Mouse (Mus musculus) testis, postnatal 10 days (tissue): ENCODE results near the gene Syn3.
A peak's percentile ranks its signal among the peaks of the same experiment; 100 is the strongest.
"Not testable (repeated sequence)": the region's sequence is repeated elsewhere in the genome, so short reads cannot be mapped to it uniquely, and the experiment has no call there.

Source experiments
- DNase-seq: peaks from one replicate; pipeline ENCODE4 v3.0.0; 2021; ENCODE audit warnings: low spot score

The Syn3 gene

DNA sequence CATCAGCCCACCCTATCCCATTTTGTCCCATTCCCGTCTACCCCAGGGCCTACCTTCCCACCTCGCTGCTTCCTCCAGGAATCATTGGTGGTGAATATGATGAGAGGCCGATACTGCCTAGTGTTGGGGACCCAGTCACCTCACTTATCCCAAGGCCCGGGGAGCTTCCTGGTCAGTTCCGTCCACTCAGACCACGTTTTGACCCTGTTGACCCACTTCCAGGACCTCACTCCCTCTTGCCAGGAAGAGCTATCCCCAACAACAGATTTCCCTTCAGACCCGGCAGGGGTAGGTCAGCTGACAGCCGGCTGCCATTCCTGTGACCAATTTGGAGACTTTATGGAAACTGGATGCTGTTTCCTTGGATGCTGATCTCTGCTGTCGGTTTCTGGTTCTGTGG is 450.9 kb downstream of the Syn3 start:
- no peak for DNase-seq

GRCm38 (mm10) chr10:86046371-86046770 is 452.3 kb downstream of the Syn3 start:
- no peak for DNase-seq

DNA sequence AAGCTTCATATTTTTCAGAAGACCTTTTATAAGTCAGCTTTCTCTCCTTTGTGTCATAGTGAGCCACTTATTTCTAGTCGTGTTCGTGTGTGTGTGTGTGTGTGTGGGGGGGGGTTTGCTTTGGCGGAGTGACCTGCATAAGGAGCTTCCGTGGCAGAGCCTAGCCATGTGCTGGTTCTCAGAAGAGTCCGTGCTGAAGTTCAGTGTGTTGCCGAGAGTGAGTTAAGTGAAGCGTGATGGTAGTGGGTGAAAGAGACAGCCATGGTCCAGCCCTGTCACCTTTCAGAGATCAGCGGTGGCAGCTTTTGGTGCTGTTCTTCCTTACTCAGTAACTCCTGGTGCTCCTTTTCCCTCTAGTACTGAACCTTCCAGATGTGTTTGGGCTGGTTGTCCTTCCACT is 454.6 kb downstream of the Syn3 start:
- DNase-seq = no peak

GRCm38 (mm10) chr10:86043651-86044050 is 455.0 kb downstream of the Syn3 start:
- DNase-seq = no peak

- peak; percentile 55 for DNase-seq
These were observed 464.5 kb downstream of the Syn3 start for GRCm38 (mm10) chr10:86034007-86034728.

DNA sequence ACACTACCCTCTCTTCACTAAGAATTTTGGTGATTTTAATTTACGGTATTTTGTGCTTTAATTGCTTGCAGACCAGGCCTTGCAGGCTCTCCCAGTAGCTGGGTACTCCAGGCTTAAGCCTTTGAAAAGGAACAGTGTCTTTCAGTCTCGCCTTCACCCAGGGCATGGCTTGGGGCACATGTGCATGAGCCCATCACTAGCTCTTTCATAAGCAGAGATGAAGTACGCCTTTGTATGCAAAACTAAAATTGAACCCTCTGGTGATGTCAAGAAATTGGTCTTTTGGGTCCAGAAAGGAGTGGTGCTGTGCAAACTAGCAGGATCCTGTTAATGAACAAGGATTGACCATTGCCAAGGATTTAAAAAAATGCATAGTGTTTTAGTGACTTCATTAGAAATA is 466.2 kb downstream of the Syn3 start:
- DNase-seq = no peak

DNA sequence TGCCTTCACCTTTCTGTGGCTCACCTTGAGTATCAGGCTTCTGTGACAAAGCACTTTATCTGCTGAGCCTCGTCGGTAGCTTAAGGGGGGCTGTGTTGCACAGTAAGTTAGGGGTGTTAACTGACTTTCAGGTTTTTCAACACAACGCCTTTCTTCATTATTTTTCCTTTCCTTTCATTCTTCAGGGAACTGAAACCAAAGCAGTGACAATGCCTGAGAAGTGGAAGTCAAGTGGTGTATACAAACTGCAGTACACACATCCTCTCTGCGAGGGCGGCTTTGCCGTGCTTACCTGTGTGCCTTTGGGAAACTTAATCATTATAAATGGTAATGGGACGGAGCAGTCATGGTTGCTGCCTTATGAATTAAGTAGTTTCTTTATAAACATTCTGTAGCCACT is 468.0 kb downstream of the Syn3 start:
- DNase-seq = no peak

DNA sequence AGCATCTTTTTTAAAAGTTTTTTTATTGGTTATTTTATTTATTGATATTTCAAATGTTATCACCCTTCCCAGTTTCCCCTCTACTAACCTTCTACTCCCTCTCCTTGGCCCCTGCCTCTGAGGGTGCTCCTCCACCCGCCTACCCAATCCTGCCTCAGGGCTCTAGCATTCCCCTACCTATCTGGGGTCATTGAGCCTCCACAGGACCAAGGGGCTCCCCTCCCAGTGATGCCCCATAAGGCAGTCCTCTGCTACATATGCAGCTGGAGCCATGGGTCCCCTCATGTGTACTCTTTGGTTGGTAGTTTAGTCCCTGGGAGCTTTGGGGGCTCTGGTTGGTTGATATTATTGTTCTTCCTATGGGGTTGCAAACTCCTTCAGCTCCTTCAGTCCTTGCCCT is 471.9 kb downstream of the Syn3 start:
- DNase-seq = not testable (repeated sequence)

- no peak for DNase-seq
These were observed 472.3 kb downstream of the Syn3 start for GRCm38 (mm10) chr10:86026354-86026753.

GRCm38 (mm10) chr10:86025906-86026305 is 472.8 kb downstream of the Syn3 start:
- no peak for DNase-seq

DNA sequence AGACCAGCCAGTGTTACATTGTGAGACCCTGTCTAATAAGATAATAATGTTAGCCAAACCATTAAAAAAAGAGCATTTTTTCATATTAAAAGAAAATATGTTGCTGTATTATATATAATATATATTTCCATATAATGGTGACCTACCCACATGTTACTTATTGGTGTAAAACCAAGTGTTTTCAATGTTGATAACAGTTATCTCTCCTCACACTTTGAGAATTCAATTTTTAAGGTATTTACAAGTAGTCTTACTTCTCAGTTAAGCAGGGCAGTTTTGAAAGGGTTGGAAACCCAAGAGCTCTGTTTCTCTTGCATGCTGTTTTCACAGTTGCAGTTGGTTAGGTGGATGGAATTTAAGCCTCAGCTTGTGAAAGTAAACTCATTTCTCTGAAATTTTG is 475.5 kb downstream of the Syn3 start:
- no peak for DNase-seq

DNA sequence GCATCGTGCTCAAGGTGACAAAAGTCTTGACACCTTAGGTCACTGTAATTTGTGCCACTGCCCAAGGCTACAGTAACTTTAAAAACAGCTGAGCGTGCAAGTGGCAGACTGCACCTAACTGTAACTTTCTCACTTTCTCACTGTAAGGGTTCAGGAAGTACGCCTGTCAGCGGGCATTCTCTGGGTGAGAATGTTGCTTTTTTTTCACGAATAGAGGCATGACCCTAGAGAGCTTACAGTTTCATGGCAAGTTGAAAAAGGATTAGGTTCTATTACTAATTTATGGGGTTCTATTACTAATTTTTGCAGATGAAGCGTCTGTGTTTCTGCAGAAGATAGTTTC is 476.3 kb downstream of the Syn3 start:
- no peak for DNase-seq

GRCm38 (mm10) chr10:86021749-86022473 is 476.8 kb downstream of the Syn3 start, which contains the start of gene Fbxo7:
Gene Fbxo7 (plus strand): TSS chr10:86021972.
- peak; percentile 93 for DNase-seq

GRCm38 (mm10) chr10:86021408-86021748 is 477.3 kb downstream of the Syn3 start:
- DNase-seq = no peak

- no peak for DNase-seq
These were observed 479.9 kb downstream of the Syn3 start for GRCm38 (mm10) chr10:86018813-86019212.

DNA sequence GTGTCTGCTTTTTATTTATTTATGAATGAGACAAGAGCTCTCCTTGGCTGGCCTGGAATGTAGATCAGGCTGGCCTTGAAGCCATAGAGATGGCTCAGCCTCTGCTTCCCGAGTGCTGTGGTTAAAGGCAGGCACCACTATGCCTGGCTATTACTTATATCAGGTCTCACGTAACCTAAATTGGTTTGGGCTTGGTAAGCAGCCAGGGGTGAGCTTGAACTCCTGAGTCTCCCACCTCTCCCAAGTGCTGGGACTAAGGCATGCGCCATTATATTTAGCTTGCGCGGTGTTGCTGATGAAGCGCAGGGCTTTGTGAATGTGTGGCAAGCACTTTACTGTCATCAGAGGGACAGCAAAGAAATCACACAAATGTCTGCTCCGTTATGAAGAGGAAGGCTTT is 480.9 kb downstream of the Syn3 start:
- DNase-seq = no peak

GRCm38 (mm10) chr10:86011781-86012180 is 486.9 kb downstream of the Syn3 start, which contains the start of gene Bpifc:
Gene Bpifc (minus strand): TSS chr10:86011895.
- no peak for DNase-seq

GRCm38 (mm10) chr10:86011172-86011571 is 487.5 kb downstream of the Syn3 start:
- DNase-seq = no peak

DNA sequence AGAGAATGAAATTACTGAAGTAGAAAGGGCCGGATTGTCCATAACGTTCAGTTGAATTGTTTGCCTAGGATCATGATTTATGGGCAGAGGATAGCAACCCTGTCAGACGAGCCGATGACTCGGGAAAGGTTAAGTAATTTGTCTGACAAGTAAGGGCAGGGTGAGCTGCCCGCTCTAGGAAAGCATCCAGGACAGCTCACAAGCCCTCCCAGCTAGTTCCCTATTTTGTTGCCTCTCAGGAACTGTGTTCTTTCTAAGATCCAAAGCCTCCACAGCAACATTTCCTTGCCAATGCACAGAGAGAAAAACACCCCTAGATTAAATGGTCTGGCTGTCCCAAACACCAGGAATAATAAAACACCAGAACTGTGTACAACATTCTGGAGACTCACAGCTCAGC is 488.1 kb downstream of the Syn3 start:
- DNase-seq = no peak

- DNase-seq = no peak
These were observed 489.0 kb downstream of the Syn3 start for GRCm38 (mm10) chr10:86009688-86010087.

GRCm38 (mm10) chr10:86006455-86006854 is 492.2 kb downstream of the Syn3 start:
- no peak for DNase-seq
